In genomic region chr15:99703676-99704040, GRCm38 (mm10) we compare ENCODE assay signal across 9 mouse cellular contexts. TPM values are rescaled to one million over a fixed set of nuclear protein-coding genes. Genes with fewer than 3 reads are reported as not detected.
DNase-seq lines count a peak whose midpoint lies in the region; ATAC-seq and TF ChIP-seq lines count a peak whose summit lies in the region.
"Had no signal": no experiment of that assay in that cellular context is flagged by ENCODE, and none has a peak within 500 bp of the region (broad histone marks: within the 10 kb centered on the region; RNA-seq: fewer than 3 reads in every experiment).

No protein-coding gene starts in this region.

- H3K9me3 ChIP-seq in ES-Bruce4 (replicated peaks; ENCODE audit: control insufficient read depth, insufficient read depth, low read length, poor library complexity, severe bottlenecking), result no peaks in the 10 kb centered on the region
- no peaks in the 10 kb centered on the region for H3K9me3 ChIP-seq in forebrain, embryonic 15.5 days
- no peaks in the 10 kb centered on the region for H3K9me3 ChIP-seq in midbrain, embryonic 10.5 days (replicated peaks)

- TF ChIP-seq POLR2A in heart, adult 2 months (IDR thresholded peaks at IDR 0.05; ENCODE audit: insufficient read depth, low read depth, low read length), result no peak
- TF ChIP-seq POLR2A in ES-Bruce4 (IDR thresholded peaks at IDR 0.05; ENCODE audit: insufficient read depth, low read length), result no peak

- 34% methylated on average over 5 of the region's 5 CpGs for WGBS in heart, adult 2 months
- WGBS in forebrain, embryonic 15.5 days, result 64% methylated on average over 5 of the region's 5 CpGs
- 70% methylated on average over 5 of the region's 5 CpGs for WGBS in midbrain, embryonic 10.5 days

- H3K4me3 ChIP-seq in heart, adult 2 months, result no peak overlapping the region
- no peak overlapping the region for H3K4me3 ChIP-seq in ES-Bruce4 (ENCODE audit: low read depth, low read length)
- peak overlapping the region; percentile 74 for H3K4me3 ChIP-seq in forebrain, embryonic 15.5 days
- peak overlapping the region; percentile 93 for H3K4me3 ChIP-seq in midbrain, embryonic 10.5 days

- intact Hi-C loops in heart, adult 2 months (cut with DNase I), result loop anchor here (2.0 kb wide), 1 partner anchor 21 kb away; the partner anchor contains the start of gene Cox14

- H3K4me1 ChIP-seq in heart, adult 2 months (ENCODE audit: control insufficient read depth, insufficient read depth, low read length), result peaks cover 6% of the 10 kb centered on the region
- peaks cover 8% of the 10 kb centered on the region for H3K4me1 ChIP-seq in ES-Bruce4 (ENCODE audit: control insufficient read depth, insufficient read depth, low read length)
- peaks cover 37% of the 10 kb centered on the region for H3K4me1 ChIP-seq in forebrain, embryonic 15.5 days
- H3K4me1 ChIP-seq in midbrain, embryonic 10.5 days, result peaks cover 49% of the 10 kb centered on the region

- peak overlapping the region; percentile 99 for H3K27ac ChIP-seq in heart, adult 2 months
- peak overlapping the region; percentile 77 for H3K27ac ChIP-seq in ES-Bruce4 (ENCODE audit: insufficient read depth, low read length)
- peak overlapping the region; percentile 95 for H3K27ac ChIP-seq in forebrain, embryonic 15.5 days (replicated peaks)
- H3K27ac ChIP-seq in midbrain, embryonic 10.5 days (replicated peaks), result peak overlapping the region; percentile 100

- no peak for TF ChIP-seq EP300 in heart, adult 2 months (IDR thresholded peaks at IDR 0.05; ENCODE audit: insufficient read depth, low read depth, low read length)
- no peak for TF ChIP-seq EP300 in ES-Bruce4 (IDR thresholded peaks at IDR 0.05; ENCODE audit: insufficient read depth, low read depth, low read length)

- H3K36me3 ChIP-seq in heart, adult 2 months (ENCODE audit: control insufficient read depth, insufficient read depth, low read length), result peaks cover 5% of the 10 kb centered on the region
- peaks cover 14% of the 10 kb centered on the region for H3K36me3 ChIP-seq in ES-Bruce4 (ENCODE audit: control insufficient read depth, insufficient read depth, low read length, poor library complexity, severe bottlenecking)
- H3K36me3 ChIP-seq in forebrain, embryonic 15.5 days, result peaks cover 46% of the 10 kb centered on the region
- peaks cover 53% of the 10 kb centered on the region for H3K36me3 ChIP-seq in midbrain, embryonic 10.5 days

- ATAC-seq in forebrain, embryonic 15.5 days (replicated peaks), result no peak
- ATAC-seq in monocyte, adult 5-6 weeks (replicated peaks; ENCODE audit: insufficient number of reproducible peaks, low FRiP score, low TSS enrichment, poor library complexity, severe bottlenecking), result no peak

- H3K27me3 ChIP-seq in heart, adult 2 months (ENCODE audit: control insufficient read depth, insufficient read depth, low read length), result no peaks in the 10 kb centered on the region
- H3K27me3 ChIP-seq in ES-Bruce4 (ENCODE audit: control insufficient read depth, insufficient read depth, low read length, poor library complexity, severe bottlenecking), result no peaks in the 10 kb centered on the region
- H3K27me3 ChIP-seq in forebrain, embryonic 15.5 days, result no peaks in the 10 kb centered on the region
- peaks cover 3% of the 10 kb centered on the region for H3K27me3 ChIP-seq in midbrain, embryonic 10.5 days (ENCODE audit: low read depth, poor library complexity, severe bottlenecking)

- H3K4me2 ChIP-seq in forebrain, embryonic 15.5 days (replicated peaks), result peak overlapping the region; percentile 71

- no peak for DNase-seq in heart, adult 2 months
- DNase-seq in heart, adult 8-10 months (ENCODE audit: low spot score), result no peak
- DNase-seq in midbrain, embryonic 10.5 days (ENCODE audit: low spot score), result no peak
- DNase-seq in T-cell, adult 2 months (ENCODE audit: low spot score), result no peak
- DNase-seq in frontal cortex, postnatal 25 days (ENCODE audit: low spot score in 2 of 2), result no peak
- DNase-seq: spleen, adult 18-20 months had no signal

- TF ChIP-seq CTCF in heart, adult 2 months (IDR thresholded peaks at IDR 0.05), result no peak
- no peak for TF ChIP-seq CTCF in ES-Bruce4 (IDR thresholded peaks at IDR 0.05; ENCODE audit: low read depth, low read length)

- no peaks in the 10 kb centered on the region for H3K79me2 ChIP-seq in heart, adult 2 months (replicated peaks; ENCODE audit: control insufficient read depth, insufficient read depth, low read length)

- no peak overlapping the region for H3K9ac ChIP-seq in heart, adult 2 months (ENCODE audit: low read depth, low read length)
- H3K9ac ChIP-seq in ES-Bruce4 (ENCODE audit: low read depth, poor library complexity, severe bottlenecking), result peak overlapping the region; percentile 93
- H3K9ac ChIP-seq in forebrain, embryonic 15.5 days (replicated peaks), result peak overlapping the region; percentile 95; the same call in 1 of the 2 replicates

RNA-seq across cellular contexts. Expression of gene Gm17349, which starts 1.6 kb away (rescaled TPM):
- total RNA-seq in heart, adult 2 months (2021), result 1 to 10 TPM; 3.7 to 4.1 TPM
- polyA plus RNA-seq in heart, adult 2 months (2012; rRNA removed), result not detected in 2 replicates
- 1 to 10 TPM; 2.4 to 3.3 (median 2.9) TPM for total RNA-seq in heart, adult 8-10 months (2022)
- polyA plus RNA-seq in ES-Bruce4 (2011; ENCODE audit: insufficient read depth, insufficient read length, low read depth, missing spikeins), result not detected in 2 replicates
- polyA plus RNA-seq in forebrain, embryonic 15.5 days (2015; fragmentation: Nextera tagmentation; extraction: Ambion mirVana), result not detected in 2 replicates
- polyA plus RNA-seq in midbrain, embryonic 10.5 days (2016; fragmentation: Nextera tagmentation; extraction: Ambion mirVana), result not detected in 2 replicates
- 11.3 TPM in 1 of 3 replicates, not detected in the others for total RNA-seq in monocyte, adult 5-6 weeks (2017)

RNA-seq across cellular contexts. Expression of gene Smarcd1, which starts 1.7 kb away (rescaled TPM):
- total RNA-seq in heart, adult 2 months (2021), result 10 to 100 TPM; 20.1 to 20.6 TPM
- 39.0 and 58.0 TPM in 2 replicates for polyA plus RNA-seq in heart, adult 2 months (2012; rRNA removed)
- 10 to 100 TPM; 21.7 to 25.8 (median 24.5) TPM for total RNA-seq in heart, adult 8-10 months (2022)
- polyA plus RNA-seq in ES-Bruce4 (2011; ENCODE audit: insufficient read depth, insufficient read length, low read depth, missing spikeins), result 92.3 and 100 TPM in 2 replicates
- 121 and 124 TPM in 2 replicates for polyA plus RNA-seq in forebrain, embryonic 15.5 days (2015; fragmentation: Nextera tagmentation; extraction: Ambion mirVana)
- polyA plus RNA-seq in midbrain, embryonic 10.5 days (2016; fragmentation: Nextera tagmentation; extraction: Ambion mirVana), result 98.1 and 112 TPM in 2 replicates
- total RNA-seq in monocyte, adult 5-6 weeks (2017), result 24.4 to 29.5 TPM (median 24.5 TPM) in 3 replicates

RNA-seq across cellular contexts. Expression of gene Gpd1, which starts 13.7 kb away (rescaled TPM):
- total RNA-seq in heart, adult 2 months (2021), result 10 to 100 TPM; 51.4 to 64.6 TPM
- 125 and 177 TPM in 2 replicates for polyA plus RNA-seq in heart, adult 2 months (2012; rRNA removed)
- 10 to 100 TPM; 38.6 to 59.0 (median 49.5) TPM for total RNA-seq in heart, adult 8-10 months (2022)
- polyA plus RNA-seq in ES-Bruce4 (2011; ENCODE audit: insufficient read depth, insufficient read length, low read depth, missing spikeins), result 0.28 and 1.9 TPM in 2 replicates
- 1.9 and 2.6 TPM in 2 replicates for polyA plus RNA-seq in forebrain, embryonic 15.5 days (2015; fragmentation: Nextera tagmentation; extraction: Ambion mirVana)
- 0.40 and 0.62 TPM in 2 replicates for polyA plus RNA-seq in midbrain, embryonic 10.5 days (2016; fragmentation: Nextera tagmentation; extraction: Ambion mirVana)
- total RNA-seq in monocyte, adult 5-6 weeks (2017), result 0.75 to 3.8 TPM in 2 of 3 replicates, not detected in the other

RNA-seq across cellular contexts. Expression of gene Cox14, which starts 21.8 kb away (rescaled TPM):
- total RNA-seq in heart, adult 2 months (2021), result 100 to 1,000 TPM; 215 to 236 TPM
- 326 and 358 TPM in 2 replicates for polyA plus RNA-seq in heart, adult 2 months (2012; rRNA removed)
- 100 to 1,000 TPM; 240 to 284 (median 258) TPM for total RNA-seq in heart, adult 8-10 months (2022)
- 36.3 and 37.8 TPM in 2 replicates for polyA plus RNA-seq in ES-Bruce4 (2011; ENCODE audit: insufficient read depth, insufficient read length, low read depth, missing spikeins)
- polyA plus RNA-seq in forebrain, embryonic 15.5 days (2015; fragmentation: Nextera tagmentation; extraction: Ambion mirVana), result 175 and 190 TPM in 2 replicates
- 157 and 159 TPM in 2 replicates for polyA plus RNA-seq in midbrain, embryonic 10.5 days (2016; fragmentation: Nextera tagmentation; extraction: Ambion mirVana)
- 33.2 to 55.3 TPM (median 34.4 TPM) in 3 replicates for total RNA-seq in monocyte, adult 5-6 weeks (2017)

RNA-seq across cellular contexts. Expression of gene Asic1, which starts 33.5 kb away (rescaled TPM):
- under 1 TPM; 0.42 to 0.50 TPM for total RNA-seq in heart, adult 2 months (2021)
- 1.3 TPM in 2 replicates for polyA plus RNA-seq in heart, adult 2 months (2012; rRNA removed)
- under 1 TPM; 0.14 to 0.56 (median 0.35) TPM for total RNA-seq in heart, adult 8-10 months (2022)
- 3.9 and 4.1 TPM in 2 replicates for polyA plus RNA-seq in ES-Bruce4 (2011; ENCODE audit: insufficient read depth, insufficient read length, low read depth, missing spikeins)
- polyA plus RNA-seq in forebrain, embryonic 15.5 days (2015; fragmentation: Nextera tagmentation; extraction: Ambion mirVana), result 26.0 and 30.4 TPM in 2 replicates
- 6.0 and 14.9 TPM in 2 replicates for polyA plus RNA-seq in midbrain, embryonic 10.5 days (2016; fragmentation: Nextera tagmentation; extraction: Ambion mirVana)
- total RNA-seq in monocyte, adult 5-6 weeks (2017), result not detected in 3 replicates

Comparison
In these comparisons a context has a peak if more than half of its experiments do, and no peak if none do; other contexts are left out.
1. H3K4me3 ChIP-seq: peak in forebrain, embryonic 15.5 days (single experiment) and midbrain, embryonic 10.5 days (single experiment); none in heart, adult 2 months (single experiment) and ES-Bruce4 (single experiment).
2. RNA of gene Gpd1, which starts 13.7 kb away (polyA plus RNA-seq): 125 to 177 TPM in heart, adult 2 months; 1.9 to 2.6 TPM in forebrain, embryonic 15.5 days, 0.40 to 0.62 TPM in midbrain, embryonic 10.5 days and 0.28 to 1.9 TPM in ES-Bruce4; every median in the first group is over 10 times any median in the second.
3. Peak in every context shown above with its lines, with median percentiles within 50 percentile points of each other: H3K27ac ChIP-seq.